Mouse (Mus musculus) E14TG2a.4 (cell line): ENCODE data around the gene Vasn.

Source experiments
- CTCF ChIP-seq: conservative IDR thresholded peaks from 2 replicates; pipeline ENCODE4 v1.5.1; 2014; ENCODE audit warnings: low read length
- POU5F1 ChIP-seq: IDR thresholded peaks from 2 replicates; pipeline ENCODE4 v1.6.1; 2014; ENCODE audit warnings: low read length, borderline replicate concordance

GRCm38 (mm10) chr16:4650161-4650560 is 10.4 kb downstream of the Vasn start:
- no peak for TF ChIP-seq CTCF
- no peak for TF ChIP-seq POU5F1
